Mouse (Mus musculus): ENCODE measurements around the gene Tmem95.

DNA sequence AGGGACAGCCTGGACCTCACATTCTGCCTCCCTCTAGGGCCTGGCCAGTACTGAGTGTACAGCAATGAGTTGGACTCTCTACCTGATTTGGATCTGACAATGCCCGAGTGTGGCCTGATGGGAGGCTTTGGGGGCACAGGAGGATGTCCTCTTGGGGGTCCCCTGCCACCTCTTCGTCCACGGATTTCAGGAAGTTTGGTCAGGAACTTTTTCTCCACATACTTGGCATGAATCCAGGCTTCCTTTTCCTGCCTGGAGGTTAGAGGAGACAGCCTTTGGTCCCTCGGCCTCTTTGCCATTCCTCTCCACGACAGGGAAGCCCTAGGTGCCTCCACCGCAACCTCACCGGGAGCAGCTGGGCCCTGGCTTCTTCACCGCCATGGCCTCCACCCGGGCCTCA is 6.4 kb upstream of the Tmem95 start:
- TF ChIP-seq CTCF (IDR thresholded peaks at IDR 0.05; ENCODE audit: low read depth) (no peak), EP300 (IDR thresholded peaks at IDR 0.05; ENCODE audit: low read depth) (no peak)
